Mouse (Mus musculus) inflammation-experienced regulatory T-cells (primary cell): ENCODE data around the gene Tbc1d5. TPM values are rescaled to one million over a fixed set of nuclear protein-coding genes. Genes with fewer than 3 reads are reported as not detected.

Source experiments
- polyA plus RNA-seq, 2 experiments: library from polyadenylated mRNA; unstranded; fragments of 100-300 nt; shearing (Covaris generic); gene quantifications; one replicate each; pipeline ENCODE4 v1.2.1; 2017

Tbc1d5 gene
- 10 to 100 TPM; 21.9 to 28.8 TPM for polyA plus RNA-seq

GRCm38 (mm10) chr17:51179195-51179953, at the start of gene Tbc1d5:
Tbc1d5 (minus strand) TSS chr17:51179352.

